Mouse (Mus musculus) lung, postnatal 0 days (tissue): ENCODE measurements around the gene Gm29609.

Experiments used
- CTCF ChIP-seq: IDR thresholded peaks from 2 replicates; pipeline ENCODE4 v1.5.1; 2016; ENCODE audit warnings: antibody characterized with exemption, mild to moderate bottlenecking
- EP300 ChIP-seq: IDR thresholded peaks from 2 replicates; pipeline ENCODE4 v1.6.1; 2016; ENCODE audit warnings: antibody characterized with exemption, mild to moderate bottlenecking, control low read depth

DNA sequence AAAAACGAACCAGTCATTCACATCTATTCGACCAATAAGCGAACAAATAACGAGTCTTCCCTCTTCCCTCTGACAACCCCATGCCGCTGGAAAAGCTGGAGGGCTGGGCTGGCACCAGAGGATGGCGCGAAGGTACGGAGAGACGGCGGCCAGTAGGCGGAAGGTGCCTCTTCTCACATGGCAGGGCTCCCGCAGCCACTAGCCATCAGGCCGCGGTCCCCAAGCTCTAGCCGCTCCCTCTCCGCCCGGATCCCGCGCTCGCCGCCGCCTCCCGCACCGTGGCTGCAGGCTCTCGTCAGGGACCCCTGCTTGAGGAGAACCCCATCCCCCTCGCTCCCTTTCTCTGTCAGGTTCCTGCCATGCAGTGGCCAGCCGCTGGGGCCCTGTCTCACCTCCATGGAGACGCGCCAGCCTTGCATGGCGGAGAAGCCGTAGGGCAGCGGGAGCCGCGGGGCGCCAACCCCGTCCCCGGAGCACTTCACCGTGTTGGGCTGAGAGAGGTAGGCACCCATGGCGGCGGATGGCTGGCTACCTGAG is 40.3 kb upstream of the Gm29609 start:
- TF ChIP-seq EP300 = no peak
- peak; percentile 33 for TF ChIP-seq CTCF
